Mouse (Mus musculus) embryonic facial prominence, embryonic 15.5 days (tissue): ENCODE results near the gene Flrt1. TPM values are rescaled to one million over a fixed set of nuclear protein-coding genes. Genes with fewer than 3 reads are reported as not detected.
A peak's percentile ranks its signal among the peaks of the same experiment; 100 is the strongest.

Experiments
- ATAC-seq: fragments of 200-750 bp; cut with Nextera tagmentation; 2 replicates; pipeline ENCODE4 v1.8.0; 2017; ENCODE audit warnings: low read depth, moderate TSS enrichment; ENCODE audit not compliant: insufficient number of reproducible peaks, low FRiP score, low TSS enrichment
- H3K27ac ChIP-seq: fragments of 300-500 bp; sonication (generic); replicated peaks from 2 replicates; pipeline ENCODE4 v1.5.1; 2015; ENCODE audit warnings: mild to moderate bottlenecking, inconsistent platforms
- H3K27me3 ChIP-seq: fragments of 300-500 bp; sonication (generic); 2 replicates; pipeline ENCODE4 v1.6.1; 2015; ENCODE audit warnings: inconsistent platforms
- H3K36me3 ChIP-seq: fragments of 300-500 bp; sonication (generic); 2 replicates; pipeline ENCODE4 v1.6.1; 2015; ENCODE audit warnings: mild to moderate bottlenecking, inconsistent platforms
- H3K4me1 ChIP-seq: fragments of 300-500 bp; sonication (generic); 2 replicates; pipeline ENCODE4 v1.6.1; 2015; ENCODE audit warnings: inconsistent platforms
- H3K4me2 ChIP-seq: fragments of 300-500 bp; sonication (generic); replicated peaks from 2 replicates; pipeline ENCODE4 v1.6.1; 2015; ENCODE audit warnings: mild to moderate bottlenecking, inconsistent platforms
- H3K4me3 ChIP-seq: fragments of 300-500 bp; sonication (generic); replicated peaks from 2 replicates; pipeline ENCODE4 v1.5.1; 2015; ENCODE audit warnings: mild to moderate bottlenecking, inconsistent platforms
- H3K9ac ChIP-seq: fragments of 300-500 bp; sonication (generic); 2 replicates; pipeline ENCODE4 v1.6.1; 2015; ENCODE audit warnings: inconsistent platforms
- H3K9me3 ChIP-seq: fragments of 300-500 bp; sonication (generic); replicated peaks from 2 replicates; pipeline ENCODE4 v1.6.1; 2016; ENCODE audit warnings: inconsistent platforms
- WGBS: fragments of 180-500 bp; shearing (Covaris S2); methylation state at CpG from one replicate; pipeline ENCODE4 v1.1.7; 2015; 5-methylcytosine and 5-hydroxymethylcytosine counted together
- polyA plus RNA-seq: library from polyadenylated mRNA; unstranded; fragments of >200 nt; fragmentation: Nextera tagmentation; extraction: Ambion mirVana; gene quantifications from 2 replicates; pipeline ENCODE4 v1.2.1, GENCODE M21; 2015

Flrt1 gene
- polyA plus RNA-seq, 1 experiment from 2014 or later = 19.2 TPM

GRCm38 (mm10) chr19:7102039-7102438 is 3.5 kb downstream of the Flrt1 start:
- Histone ChIP-seq H3K36me3 (no peaks in the 10 kb centered on the region), H3K4me2 (no peak overlapping the region), H3K9ac (no peak overlapping the region), H3K4me3 (no peak overlapping the region), H3K27me3 (no peaks in the 10 kb centered on the region), H3K27ac (no peak overlapping the region), H3K4me1 (peaks cover 30% of the 10 kb centered on the region), H3K9me3 (no peaks in the 10 kb centered on the region)
- ATAC-seq = no peak
- 81% methylated on average over 10 of the region's 10 CpGs for WGBS

- 70% methylated on average over 3 of the region's 3 CpGs for WGBS
- H3K9ac ChIP-seq = no peak overlapping the region
- ATAC-seq = no peak
- no peak overlapping the region for H3K4me2 ChIP-seq
- H3K4me3 ChIP-seq = no peak overlapping the region
- H3K27ac ChIP-seq = no peak overlapping the region
- H3K36me3 ChIP-seq = 0 out of 2 replicates have a peak, but pooled peaks cover 4% of the 10 kb centered on the region
- H3K27me3 ChIP-seq = peaks cover 8% of the 10 kb centered on the region
- H3K9me3 ChIP-seq = no peaks in the 10 kb centered on the region
- peaks cover 19% of the 10 kb centered on the region for H3K4me1 ChIP-seq
Measured at GRCm38 (mm10) chr19:7099620-7100155, 5.8 kb downstream of the Flrt1 start.

GRCm38 (mm10) chr19:7092756-7093155 is 12.8 kb downstream of the Flrt1 start:
- H3K36me3 ChIP-seq = 0 out of 2 replicates have a peak, but pooled peaks cover 4% of the 10 kb centered on the region
- no peak for ATAC-seq
- no peaks in the 10 kb centered on the region for H3K9me3 ChIP-seq
- peaks cover 53% of the 10 kb centered on the region for H3K4me1 ChIP-seq
- no peak overlapping the region for H3K27ac ChIP-seq
- H3K27me3 ChIP-seq = peaks cover 8% of the 10 kb centered on the region
- no peak overlapping the region for H3K9ac ChIP-seq
- H3K4me3 ChIP-seq = no peak overlapping the region
- 64% methylated on average over 5 of the region's 5 CpGs for WGBS
- H3K4me2 ChIP-seq = no peak overlapping the region

GRCm38 (mm10) chr19:7091448-7092050 is 14.0 kb downstream of the Flrt1 start:
- H3K27me3 ChIP-seq = peaks cover 3% of the 10 kb centered on the region
- 0 out of 2 replicates have a peak, but pooled peaks cover 4% of the 10 kb centered on the region for H3K36me3 ChIP-seq
- peaks cover 56% of the 10 kb centered on the region for H3K4me1 ChIP-seq
- H3K27ac ChIP-seq = no peak overlapping the region; the same call in 1 of the 2 replicates
- WGBS = 49% methylated on average over 10 of the region's 10 CpGs
- no peak overlapping the region for H3K4me3 ChIP-seq
- no peak for ATAC-seq
- no peak overlapping the region for H3K9ac ChIP-seq
- H3K9me3 ChIP-seq = no peaks in the 10 kb centered on the region
- no peak overlapping the region for H3K4me2 ChIP-seq

- no peak for ATAC-seq
- Histone ChIP-seq H3K4me1 (peaks cover 56% of the 10 kb centered on the region), H3K9me3 (no peaks in the 10 kb centered on the region), H3K36me3 (no peaks in the 10 kb centered on the region), H3K9ac (no peak overlapping the region), H3K4me3 (no peak overlapping the region), H3K27ac (no peak overlapping the region; the same call in 1 of the 2 replicates), H3K27me3 (no peaks in the 10 kb centered on the region), H3K4me2 (no peak overlapping the region)
- WGBS = 22% methylated on average over 10 of the region's 10 CpGs
Measured at GRCm38 (mm10) chr19:7090369-7091064, 15.0 kb downstream of the Flrt1 start.

GRCm38 (mm10) chr19:7089842-7090251 is 15.7 kb downstream of the Flrt1 start:
- Histone ChIP-seq H3K4me3 (no peak overlapping the region), H3K4me1 (peaks cover 62% of the 10 kb centered on the region)

GRCm38 (mm10) chr19:7089050-7089449 is 16.5 kb downstream of the Flrt1 start:
- peaks cover 69% of the 10 kb centered on the region for H3K4me1 ChIP-seq
- H3K4me2 ChIP-seq = no peak overlapping the region

More at GRCm38 (mm10) chr19:7089842-7090251, 15.7 kb downstream of the Flrt1 start:
- Histone ChIP-seq H3K9me3 (no peaks in the 10 kb centered on the region), H3K27me3 (peaks cover 4% of the 10 kb centered on the region; the same call in 1 of the 2 replicates), H3K4me2 (no peak overlapping the region), H3K27ac (0 out of 2 replicates have a peak overlapping the region, but pooled peaks have one; percentile 14), H3K36me3 (no peaks in the 10 kb centered on the region), H3K9ac (no peak overlapping the region)
- WGBS = 64% methylated on average over 7 of the region's 7 CpGs
- no peak for ATAC-seq

GRCm38 (mm10) chr19:7088558-7088957 is 17.0 kb downstream of the Flrt1 start:
- Histone ChIP-seq H3K27me3 (peaks cover 4% of the 10 kb centered on the region; the same call in 1 of the 2 replicates), H3K9me3 (no peaks in the 10 kb centered on the region), H3K36me3 (no peaks in the 10 kb centered on the region), H3K4me1 (peaks cover 74% of the 10 kb centered on the region), H3K27ac (no peak overlapping the region), H3K4me2 (no peak overlapping the region), H3K9ac (no peak overlapping the region), H3K4me3 (no peak overlapping the region)
- ATAC-seq = no peak
- WGBS = 10% methylated on average over 9 of the region's 9 CpGs

More at GRCm38 (mm10) chr19:7089050-7089449, 16.5 kb downstream of the Flrt1 start:
- Histone ChIP-seq H3K27me3 (peaks cover 4% of the 10 kb centered on the region; the same call in 1 of the 2 replicates), H3K9ac (no peak overlapping the region), H3K27ac (no peak overlapping the region), H3K9me3 (no peaks in the 10 kb centered on the region), H3K36me3 (no peaks in the 10 kb centered on the region), H3K4me3 (no peak overlapping the region)
- no peak for ATAC-seq
- 42% methylated on average over 5 of the region's 5 CpGs for WGBS

GRCm38 (mm10) chr19:7084734-7085133 is 20.8 kb downstream of the Flrt1 start:
- Histone ChIP-seq H3K4me2 (no peak overlapping the region), H3K4me1 (peaks cover 54% of the 10 kb centered on the region), H3K9ac (no peak overlapping the region), H3K27ac (no peak overlapping the region), H3K27me3 (peaks cover 4% of the 10 kb centered on the region; the same call in 1 of the 2 replicates), H3K4me3 (no peak overlapping the region), H3K9me3 (no peaks in the 10 kb centered on the region), H3K36me3 (no peaks in the 10 kb centered on the region)
- 67% methylated on average over 15 of the region's 15 CpGs for whole genome bisulfite sequencing
- ATAC-seq = no peak

GRCm38 (mm10) chr19:7083035-7083794 is 22.3 kb downstream of the Flrt1 start:
- WGBS = 21% methylated on average over 14 of the region's 14 CpGs
- Histone ChIP-seq H3K27me3 (peaks cover 4% of the 10 kb centered on the region; the same call in 1 of the 2 replicates), H3K4me2 (0 out of 2 replicates have a peak overlapping the region, but pooled peaks have one; percentile 4), H3K9ac (no peak overlapping the region), H3K4me3 (no peak overlapping the region), H3K4me1 (peaks cover 41% of the 10 kb centered on the region), H3K9me3 (no peaks in the 10 kb centered on the region), H3K36me3 (no peaks in the 10 kb centered on the region), H3K27ac (no peak overlapping the region)
- no peak; the same call in 1 of the 2 replicates for ATAC-seq
